Mouse (Mus musculus) thymus, adult 2 months (tissue): ENCODE results near the gene Stum.

Source experiments
- CTCF ChIP-seq: fragments of 200-500 bp; IDR thresholded peaks from 2 replicates; pipeline ENCODE4 v1.5.1; 2012; ENCODE audit warnings: mild to moderate bottlenecking, control low read depth, low read length, moderate library complexity, borderline replicate concordance; ENCODE audit not compliant: control insufficient read depth, poor library complexity, insufficient read depth; ENCODE audit errors: extremely low read depth
- POLR2A ChIP-seq: fragments of 200-500 bp; IDR thresholded peaks from 2 replicates; pipeline ENCODE4 v1.6.1; 2012; ENCODE audit warnings: mild to moderate bottlenecking, low read length, control low read depth, moderate library complexity; ENCODE audit not compliant: control insufficient read depth, poor library complexity, insufficient read depth; ENCODE audit errors: extremely low read depth

- TF ChIP-seq POLR2A: no peak
- no peak for TF ChIP-seq CTCF
Observed at GRCm38 (mm10) chr1:180431833-180432232, 51.5 kb downstream of the Stum start.
